Mouse (Mus musculus): ENCODE data around the gene Csrp3.
A peak's percentile ranks its signal among the peaks of the same experiment; 100 is the strongest.

Gene Csrp3

DNA sequence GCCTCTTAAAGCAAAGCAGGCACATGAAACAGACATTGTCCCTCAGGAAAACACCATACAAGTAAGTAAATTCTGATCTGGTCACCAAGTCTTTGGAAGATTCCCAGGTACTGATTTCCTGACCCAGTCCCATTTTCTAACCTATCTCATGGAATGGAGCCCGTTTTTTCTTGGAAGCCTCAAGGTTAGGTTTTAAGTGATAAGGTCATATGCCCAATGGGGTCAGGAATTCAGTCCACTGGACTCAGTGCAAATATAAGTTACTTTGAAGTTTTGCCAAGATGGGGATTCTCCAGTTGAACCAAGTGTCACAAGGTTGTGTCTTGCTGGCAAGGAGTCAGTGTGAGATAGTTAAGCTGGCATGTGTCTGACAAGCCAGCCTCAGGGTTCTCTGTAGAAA is 23.2 kb downstream of the Csrp3 start:
- DNase-seq, result no peak

- DNase-seq, result no peak
Observed at GRCm38 (mm10) chr7:48823621-48824020, 24.2 kb downstream of the Csrp3 start.

DNA sequence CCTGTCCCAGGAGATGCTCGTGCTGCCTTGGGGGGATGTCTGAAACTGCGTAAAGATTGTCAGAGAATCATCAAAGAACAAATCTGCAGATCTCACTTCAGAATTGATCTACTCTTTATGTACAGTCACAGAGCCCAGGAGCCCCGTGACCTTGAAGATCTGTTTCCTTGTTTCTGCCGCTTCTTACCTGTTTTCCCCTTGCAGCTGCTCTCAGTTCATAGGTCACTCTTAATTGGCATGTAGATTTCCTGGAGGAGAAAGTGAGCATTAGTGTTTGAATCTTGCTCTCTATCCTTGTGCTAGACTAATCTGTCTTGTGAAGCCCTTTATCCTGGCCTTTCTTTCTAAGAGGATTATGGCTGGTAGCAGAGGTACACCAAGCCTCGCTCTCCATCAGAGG is 26.2 kb downstream of the Csrp3 start:
- DNase-seq, result no peak

GRCm38 (mm10) chr7:48813594-48813993 is 34.2 kb downstream of the Csrp3 start:
- DNase-seq, result no peak

- DNase-seq, result no peak
Observed at GRCm38 (mm10) chr7:48812358-48812757, 35.5 kb downstream of the Csrp3 start.

GRCm38 (mm10) chr7:48810652-48811051 is 37.2 kb downstream of the Csrp3 start:
- DNase-seq, result no peak

DNA sequence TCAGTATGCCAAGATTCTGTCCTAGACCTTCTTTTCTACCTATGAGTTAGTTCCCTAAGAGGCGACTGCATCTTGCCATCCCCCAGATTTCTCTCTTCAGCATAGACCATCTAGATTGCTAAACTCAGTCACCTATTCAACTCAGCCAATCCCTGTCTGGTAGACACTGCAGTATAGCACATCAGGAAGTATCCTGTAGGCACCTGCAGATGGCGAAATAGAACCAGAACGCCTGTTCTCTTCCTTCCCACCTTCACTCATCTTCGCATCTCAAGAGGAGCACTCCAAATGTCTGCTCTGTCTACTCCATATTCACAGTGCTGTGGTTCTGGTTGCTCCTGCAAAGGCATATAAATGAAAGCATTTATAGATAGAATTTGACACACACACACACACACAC is 41.2 kb downstream of the Csrp3 start:
- DNase-seq, result no peak

DNA sequence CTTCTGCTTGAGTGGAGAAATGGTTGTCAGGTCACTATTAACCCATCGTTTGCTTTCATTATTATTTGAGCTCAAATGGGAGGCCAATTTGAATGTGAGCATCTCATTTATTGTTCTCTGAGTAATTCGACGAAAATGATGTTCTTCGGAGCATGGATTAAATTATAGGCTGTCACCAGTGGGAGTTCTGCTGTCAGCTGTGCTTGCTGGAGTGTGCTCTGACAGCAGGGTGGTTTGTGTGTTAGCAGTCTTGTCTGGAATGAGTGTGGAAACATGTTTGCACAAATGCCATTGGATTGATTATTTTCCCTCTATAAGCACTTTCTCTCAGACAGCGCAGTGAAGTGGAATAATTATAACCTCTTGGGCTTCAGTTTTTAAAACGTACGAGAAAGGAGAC is 44.5 kb downstream of the Csrp3 start:
- DNase-seq, result no peak

DNA sequence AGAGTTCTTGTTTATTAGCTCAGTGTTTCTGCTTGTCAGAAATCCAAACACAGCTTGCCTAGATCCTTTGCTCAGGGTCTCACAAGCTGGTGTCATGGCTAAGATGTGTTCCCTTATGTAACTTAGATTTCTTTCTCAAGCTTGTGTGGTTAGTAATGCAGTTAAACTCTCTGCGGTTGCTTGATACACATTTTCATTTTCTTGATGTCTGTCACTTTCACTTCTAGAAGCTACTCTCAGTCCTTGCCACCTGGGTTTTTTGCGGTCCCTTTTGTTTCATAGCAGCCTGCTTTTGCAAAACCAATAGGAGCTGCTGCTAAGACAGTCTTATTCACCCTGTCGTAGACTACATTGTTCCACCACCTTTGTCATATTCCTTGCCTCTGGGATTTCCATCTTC is 52.7 kb downstream of the Csrp3 start:
- DNase-seq, result no peak

GRCm38 (mm10) chr7:48791412-48791811 is 56.4 kb downstream of the Csrp3 start:
- DNase-seq, result no peak

- no peak for DNase-seq
Observed at GRCm38 (mm10) chr7:48790117-48790516, 57.7 kb downstream of the Csrp3 start.

DNA sequence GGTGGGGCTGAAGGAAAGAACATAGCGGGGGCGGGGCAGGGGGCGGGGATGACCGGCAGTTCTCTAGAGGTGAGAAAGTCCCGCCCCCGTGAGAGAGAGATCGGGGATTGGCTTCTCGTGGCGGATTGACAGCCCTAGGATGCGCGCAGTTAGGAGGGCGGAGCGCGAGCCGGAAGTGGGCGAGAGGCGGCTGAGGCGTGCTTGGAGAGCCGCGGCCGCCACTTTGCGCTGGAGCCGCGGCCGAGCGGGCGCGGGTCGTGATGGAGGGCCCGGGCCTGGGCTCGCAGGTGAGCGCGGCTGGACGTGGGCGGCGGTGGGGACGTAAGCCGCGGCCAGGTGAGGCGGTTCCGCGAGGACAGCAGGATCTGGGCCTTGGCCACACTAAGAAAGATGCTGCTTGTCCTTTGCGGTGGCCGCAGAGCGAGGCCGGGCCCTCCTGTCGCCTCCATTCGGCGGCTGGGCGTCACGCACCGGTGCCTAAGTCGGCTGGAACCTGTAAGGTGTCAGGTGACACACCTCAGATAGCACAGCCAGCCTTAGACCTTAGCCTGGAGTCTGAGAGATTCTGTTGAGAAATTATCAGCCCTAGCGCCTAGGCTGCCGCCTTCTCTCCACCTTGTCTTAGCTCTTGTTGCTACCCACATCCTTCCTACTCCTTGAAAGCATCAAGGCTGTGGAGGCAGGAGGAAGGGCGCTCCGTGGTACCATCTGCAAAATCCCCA is 58.8 kb downstream of the Csrp3 start, which contains the start of gene Zdhhc13:
Zdhhc13 (plus strand) TSS at position 153 of the 722 bp plus-strand sequence.
- peak; percentile 95 for DNase-seq

- DNase-seq, result no peak
Observed at GRCm38 (mm10) chr7:48788348-48788747, 59.5 kb downstream of the Csrp3 start.

DNA sequence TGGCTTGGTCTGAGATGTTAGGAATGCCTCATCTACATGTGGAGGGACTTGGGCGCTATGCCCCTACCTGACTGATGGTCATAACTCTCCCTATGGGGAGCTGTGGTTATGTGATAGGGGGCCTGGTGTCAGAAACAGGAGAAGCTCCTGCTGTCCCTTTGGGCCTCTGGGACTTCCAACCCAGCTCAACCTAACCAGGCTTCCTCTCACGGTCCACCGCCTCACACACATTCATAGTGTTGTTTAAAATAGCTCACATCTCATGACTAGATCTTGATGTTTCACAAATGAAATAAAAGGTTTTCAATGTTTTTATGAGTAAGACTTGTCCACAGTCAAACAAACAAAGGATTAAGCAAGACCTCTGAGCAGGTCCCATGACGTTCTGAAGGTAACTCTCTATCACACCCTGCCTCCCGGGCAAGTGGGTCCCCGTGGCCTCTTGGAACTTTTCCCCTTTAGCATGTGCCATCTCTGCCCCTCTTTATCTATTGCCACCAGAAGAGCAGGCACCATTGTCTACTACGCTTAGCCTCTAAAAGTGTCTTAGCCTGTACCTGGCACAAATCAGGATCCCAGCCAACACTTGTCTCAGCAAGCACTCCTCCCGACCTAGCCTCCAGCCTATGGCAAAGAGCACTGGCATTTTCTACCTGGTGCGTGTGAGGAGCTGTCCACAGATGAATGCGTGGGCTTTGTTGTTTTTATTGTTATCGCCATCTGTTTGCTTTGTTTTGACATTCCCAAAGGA is 62.9 kb downstream of the Csrp3 start:
- DNase-seq, result no peak

- DNase-seq, result no peak
Observed at GRCm38 (mm10) chr7:48782432-48782831, 65.4 kb downstream of the Csrp3 start.

All from kidney, postnatal 10 days (tissue).